Mouse (Mus musculus) brain, embryonic 14.5 days (tissue): ENCODE results near the gene 1810037I17Rik.

Experiments used
- CTCF ChIP-seq: fragments of 200-500 bp; IDR thresholded peaks from 2 replicates; pipeline ENCODE4 v1.5.1; 2012; ENCODE audit warnings: inconsistent platforms, mild to moderate bottlenecking, moderate library complexity, borderline replicate concordance; ENCODE audit not compliant: insufficient read depth, insufficient read length; ENCODE audit errors: extremely low read depth
- POLR2A ChIP-seq: fragments of 200-500 bp; IDR thresholded peaks from 2 replicates; pipeline ENCODE4 v1.6.1; 2012; ENCODE audit warnings: mild to moderate bottlenecking, inconsistent platforms, borderline replicate concordance; ENCODE audit not compliant: poor library complexity, insufficient read depth, insufficient read length, severe bottlenecking; ENCODE audit errors: extremely low read depth

- TF ChIP-seq POLR2A (no peak), CTCF (no peak)
Observed at GRCm38 (mm10) chr3:122876870-122877269, 47.1 kb upstream of the 1810037I17Rik start.
